Mouse (Mus musculus) liver, postnatal 0 days (tissue): ENCODE results near the gene Trabd. TPM values are rescaled to one million over a fixed set of nuclear protein-coding genes. Genes with fewer than 3 reads are reported as not detected.
A peak's percentile ranks its signal among the peaks of the same experiment; 100 is the strongest.

Source experiments
- ATAC-seq: fragments of 200-750 bp; cut with Nextera tagmentation; 2 replicates; pipeline ENCODE4 v1.8.0; 2017; ENCODE audit warnings: mild to moderate bottlenecking, moderate library complexity
- DNase-seq: peaks from one replicate; pipeline ENCODE4 v3.0.0-alpha.2; 2016
- H3K27ac ChIP-seq: fragments of 300-500 bp; sonication (generic); 2 replicates; pipeline ENCODE4 v1.5.1; 2014; ENCODE audit warnings: antibody characterized with exemption, moderate library complexity, mild to moderate bottlenecking, low read depth
- H3K27me3 ChIP-seq: fragments of 300-500 bp; sonication (generic); 2 replicates; pipeline ENCODE4 v1.6.1; 2014; ENCODE audit warnings: low read length, control low read depth, mixed read lengths; ENCODE audit not compliant: insufficient read depth
- H3K36me3 ChIP-seq: fragments of 300-500 bp; sonication (generic); replicated peaks from 2 replicates; pipeline ENCODE4 v1.6.1; 2014; ENCODE audit warnings: mild to moderate bottlenecking, control low read depth, low read length, moderate library complexity, mixed read lengths; ENCODE audit not compliant: insufficient read depth
- H3K4me1 ChIP-seq: fragments of 300-500 bp; sonication (generic); 2 replicates; pipeline ENCODE4 v1.6.1; 2014; ENCODE audit warnings: antibody characterized with exemption, mild to moderate bottlenecking, control low read depth; ENCODE audit not compliant: insufficient read depth
- H3K4me2 ChIP-seq: fragments of 300-500 bp; sonication (generic); 2 replicates; pipeline ENCODE4 v1.6.1; 2014; ENCODE audit warnings: low read depth, mild to moderate bottlenecking, low read length, moderate library complexity, mixed read lengths
- H3K4me3 ChIP-seq: fragments of 300-500 bp; sonication (generic); 2 replicates; pipeline ENCODE4 v1.5.1; 2014; ENCODE audit warnings: low read depth, low read length
- H3K9ac ChIP-seq: fragments of 300-500 bp; sonication (generic); replicated peaks from 2 replicates; pipeline ENCODE4 v1.6.1; 2014; ENCODE audit warnings: mild to moderate bottlenecking, moderate library complexity
- H3K9me3 ChIP-seq: fragments of 300-500 bp; sonication (generic); 2 replicates; pipeline ENCODE4 v1.6.1; 2016; ENCODE audit warnings: mild to moderate bottlenecking, control low read depth, low read length, mixed read lengths
- CTCF ChIP-seq: sonication (generic); IDR thresholded peaks from 2 replicates; pipeline ENCODE4 v1.5.1; 2016; ENCODE audit warnings: antibody characterized with exemption, low read depth
- EP300 ChIP-seq: IDR thresholded peaks from 2 replicates; pipeline ENCODE4 v1.6.1; 2016; ENCODE audit warnings: antibody characterized with exemption, low read depth, mild to moderate bottlenecking
- WGBS: fragments of 180-500 bp; shearing (Covaris S2); extraction: QIAGEN DNeasy Blood & Tissue Kit; methylation state at CpG from one replicate; pipeline ENCODE4 v1.1.7; 2014; ENCODE audit not compliant: insufficient replicate concordance; 5-methylcytosine and 5-hydroxymethylcytosine counted together
- polyA plus RNA-seq: library from polyadenylated mRNA; unstranded; fragments of >200 nt; fragmentation: Nextera tagmentation; extraction: Ambion mirVana; gene quantifications from 2 replicates; pipeline ENCODE4 v1.2.1, GENCODE M21; 2015

Trabd gene
- polyA plus RNA-seq, 1 experiment from 2014 or later, result 23.6 TPM

DNA sequence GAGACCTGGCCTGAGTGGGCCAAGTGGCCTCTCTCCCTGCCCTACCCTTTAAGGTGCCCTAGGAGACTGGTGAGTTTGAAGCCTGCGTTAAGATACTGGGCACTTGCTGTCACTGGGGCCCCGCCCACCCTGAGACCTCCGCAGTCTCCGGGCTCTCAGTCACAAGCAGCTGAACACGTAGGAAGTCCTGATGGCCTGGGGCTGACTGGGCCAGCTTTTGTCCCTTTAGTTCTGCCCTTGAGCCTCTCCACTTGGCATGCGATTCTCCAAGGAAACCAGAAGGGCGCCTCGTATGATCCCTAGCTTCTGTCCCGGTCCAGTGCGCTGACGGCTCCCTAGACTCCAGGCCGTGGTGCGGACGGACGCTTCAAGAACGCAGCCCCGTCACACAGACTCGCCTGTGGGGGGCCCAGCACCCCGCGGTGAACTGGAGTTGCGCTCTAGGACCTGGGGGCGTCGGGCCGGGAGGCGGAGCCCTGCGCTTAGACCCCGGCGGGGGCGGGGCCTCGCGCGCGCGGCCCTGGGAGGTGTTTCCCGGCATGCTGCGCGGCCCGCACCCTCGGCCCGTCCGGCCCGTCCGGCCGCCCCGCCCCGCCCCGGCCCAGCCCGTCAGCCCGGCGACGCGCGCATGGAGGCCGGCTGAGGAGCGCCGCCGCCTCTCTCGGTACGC is 689 bp downstream of the Trabd start:
- ATAC-seq, result peak; percentile 89
- WGBS, result 2% methylated on average over 43 of the region's 59 CpGs
- Histone ChIP-seq H3K4me2 (peak overlapping the region; percentile 98), H3K27me3 (no peaks in the 10 kb centered on the region), H3K9ac (peak overlapping the region; percentile 90), H3K27ac (peak overlapping the region; percentile 83), H3K36me3 (0 out of 2 replicates have a peak, but pooled peaks cover 4% of the 10 kb centered on the region), H3K4me3 (peak overlapping the region; percentile 82), H3K4me1 (peaks cover 36% of the 10 kb centered on the region), H3K9me3 (no peaks in the 10 kb centered on the region)
- DNase-seq, result peak; percentile 91
- TF ChIP-seq CTCF (peak; percentile 29), EP300 (no peak)

DNA sequence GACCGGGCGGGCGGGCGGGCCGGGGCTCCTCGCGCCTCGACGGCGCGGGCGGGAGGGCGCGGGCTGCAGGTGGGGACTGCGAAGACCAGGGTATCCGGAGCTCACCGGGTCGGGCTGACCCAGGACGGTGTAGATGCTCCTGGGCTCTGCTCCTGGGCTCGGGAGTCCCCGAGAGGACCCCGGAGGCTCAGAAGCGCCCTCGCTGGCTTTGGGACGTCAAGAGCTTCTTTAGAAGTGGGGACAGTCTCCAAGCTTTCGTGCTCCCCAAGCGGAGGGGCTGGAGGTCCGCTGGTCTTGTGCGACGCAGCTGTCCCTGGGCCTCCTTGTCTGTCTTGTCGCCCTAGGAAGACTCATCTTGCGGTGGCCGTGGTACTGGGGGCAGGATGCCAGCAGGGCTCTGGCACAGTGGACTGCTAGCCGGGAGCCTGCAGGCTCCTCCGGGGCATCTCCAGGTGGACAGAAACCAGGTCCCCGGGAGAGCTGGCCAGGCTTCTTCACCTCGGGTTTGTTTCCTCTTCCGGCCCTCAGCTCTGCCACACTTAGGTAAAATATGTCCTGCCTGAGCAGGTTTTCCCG is 1.3 kb downstream of the Trabd start:
- no peaks in the 10 kb centered on the region for H3K27me3 ChIP-seq
- H3K9ac ChIP-seq, result peak overlapping the region; percentile 90
- peaks cover 4% of the 10 kb centered on the region; the same call in 1 of the 2 replicates for H3K36me3 ChIP-seq
- H3K4me3 ChIP-seq, result peak overlapping the region; percentile 82
- TF ChIP-seq CTCF, result no peak
- no peak for TF ChIP-seq EP300
- under 1% methylated on average over 36 of the region's 39 CpGs for WGBS
- DNase-seq, result no peak
- H3K9me3 ChIP-seq, result no peaks in the 10 kb centered on the region
- ATAC-seq, result peak; percentile 26
- H3K4me1 ChIP-seq, result peaks cover 36% of the 10 kb centered on the region
- H3K4me2 ChIP-seq, result peak overlapping the region; percentile 98
- H3K27ac ChIP-seq, result peak overlapping the region; percentile 83

DNA sequence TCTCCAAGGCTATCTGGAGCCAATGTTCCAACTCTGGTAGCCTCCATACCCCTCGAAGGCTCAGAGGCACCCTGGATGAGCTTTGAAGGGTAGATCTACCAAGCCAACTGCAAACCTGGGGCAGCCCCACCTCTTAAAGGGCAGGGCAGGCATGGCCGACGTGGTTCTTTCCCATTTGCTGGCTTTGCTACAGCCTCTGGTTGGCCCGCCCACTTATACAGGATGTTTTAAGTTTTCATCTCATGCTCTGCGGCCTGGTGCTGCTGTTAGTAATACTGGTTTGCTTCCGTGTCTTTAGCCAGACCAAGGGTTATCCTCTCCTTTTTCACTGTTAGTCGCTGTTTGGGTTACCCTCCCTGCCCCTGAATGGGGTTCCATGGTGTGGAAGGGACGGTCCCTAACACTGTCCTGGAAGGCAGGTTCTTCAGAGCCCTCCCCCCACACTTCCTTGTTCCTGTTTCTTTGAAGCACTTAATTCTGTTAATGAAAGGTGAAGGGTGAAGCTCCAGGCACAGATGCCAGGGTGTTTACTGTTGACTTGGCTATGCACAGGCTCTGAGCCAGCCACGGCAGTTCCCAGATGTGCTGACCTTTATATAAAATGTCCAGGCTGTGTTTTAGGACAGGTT is 3.4 kb downstream of the Trabd start:
- ATAC-seq, result peak; percentile 37
- peak; percentile 77 for DNase-seq
- H3K4me1 ChIP-seq, result peaks cover 36% of the 10 kb centered on the region
- WGBS, result 27% methylated on average over 9 of the region's 9 CpGs
- peak overlapping the region; percentile 83 for H3K27ac ChIP-seq
- H3K4me3 ChIP-seq, result peak overlapping the region; percentile 36; the same call in 1 of the 2 replicates
- no peaks in the 10 kb centered on the region for H3K9me3 ChIP-seq
- H3K36me3 ChIP-seq, result peaks cover 19% of the 10 kb centered on the region
- peak overlapping the region; percentile 90 for H3K9ac ChIP-seq
- no peak for TF ChIP-seq EP300
- no peak for TF ChIP-seq CTCF
- H3K27me3 ChIP-seq, result no peaks in the 10 kb centered on the region
- H3K4me2 ChIP-seq, result peak overlapping the region; percentile 98

DNA sequence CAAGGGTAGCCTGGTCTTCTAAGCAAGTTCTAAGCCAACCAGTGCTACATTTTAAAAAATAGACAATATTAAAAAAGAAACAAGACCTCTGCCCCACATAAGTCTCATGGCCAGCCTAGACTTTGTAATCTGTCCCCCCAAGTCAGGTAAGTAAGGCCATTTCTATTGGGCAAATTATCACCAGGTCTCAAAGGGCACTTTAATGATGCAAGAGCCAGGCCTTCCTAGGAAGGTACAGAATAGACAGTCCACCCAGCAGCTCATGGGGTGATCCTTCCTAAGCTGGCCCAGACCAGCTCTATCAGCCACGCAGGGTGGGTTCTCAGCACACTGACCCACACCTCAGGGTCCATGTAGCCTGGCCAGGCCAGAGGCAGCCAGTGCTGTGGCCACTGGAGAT is 9.0 kb downstream of the Trabd start:
- DNase-seq (no peak), ATAC-seq (peak; percentile 59)
- Histone ChIP-seq H3K4me1 (peaks cover 17% of the 10 kb centered on the region), H3K27me3 (no peaks in the 10 kb centered on the region), H3K9ac (no peak overlapping the region), H3K9me3 (no peaks in the 10 kb centered on the region), H3K4me2 (no peak overlapping the region), H3K27ac (peak overlapping the region; percentile 80), H3K36me3 (peaks cover 52% of the 10 kb centered on the region), H3K4me3 (no peak overlapping the region)
- WGBS, result 81% methylated on average over 1 of the region's 1 CpGs
- no peak for TF ChIP-seq CTCF
- TF ChIP-seq EP300, result peak; percentile 59; the same call in 1 of the 2 replicates

DNA sequence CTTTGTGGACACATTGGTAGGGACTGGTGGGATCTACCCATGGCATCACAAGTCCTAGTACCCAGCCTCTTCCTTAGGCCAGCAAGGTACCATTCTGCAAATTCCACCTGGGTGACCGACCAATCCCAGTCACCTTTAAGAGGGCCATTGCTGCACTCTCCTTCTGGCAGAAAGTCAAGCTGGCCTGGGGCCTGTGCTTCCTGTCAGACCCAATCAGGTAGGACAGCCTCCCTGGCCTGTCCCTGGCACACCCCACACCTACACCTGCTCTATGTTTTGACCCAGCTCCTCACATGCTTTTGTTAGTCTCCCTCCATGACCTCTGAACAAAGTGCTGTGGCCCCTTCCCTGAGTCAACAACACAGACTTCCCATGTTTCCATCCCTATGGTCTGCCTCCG is 9.9 kb downstream of the Trabd start:
- no peak for DNase-seq
- no peak for ATAC-seq
- Histone ChIP-seq H3K4me2 (no peak overlapping the region), H3K4me1 (peaks cover 19% of the 10 kb centered on the region), H3K27me3 (no peaks in the 10 kb centered on the region), H3K36me3 (peaks cover 50% of the 10 kb centered on the region), H3K4me3 (no peak overlapping the region), H3K9ac (no peak overlapping the region), H3K27ac (peak overlapping the region; percentile 80; the same call in 1 of the 2 replicates), H3K9me3 (no peaks in the 10 kb centered on the region)
- TF ChIP-seq EP300 (no peak), CTCF (no peak)
- WGBS, result 85% methylated on average over 2 of the region's 2 CpGs

DNA sequence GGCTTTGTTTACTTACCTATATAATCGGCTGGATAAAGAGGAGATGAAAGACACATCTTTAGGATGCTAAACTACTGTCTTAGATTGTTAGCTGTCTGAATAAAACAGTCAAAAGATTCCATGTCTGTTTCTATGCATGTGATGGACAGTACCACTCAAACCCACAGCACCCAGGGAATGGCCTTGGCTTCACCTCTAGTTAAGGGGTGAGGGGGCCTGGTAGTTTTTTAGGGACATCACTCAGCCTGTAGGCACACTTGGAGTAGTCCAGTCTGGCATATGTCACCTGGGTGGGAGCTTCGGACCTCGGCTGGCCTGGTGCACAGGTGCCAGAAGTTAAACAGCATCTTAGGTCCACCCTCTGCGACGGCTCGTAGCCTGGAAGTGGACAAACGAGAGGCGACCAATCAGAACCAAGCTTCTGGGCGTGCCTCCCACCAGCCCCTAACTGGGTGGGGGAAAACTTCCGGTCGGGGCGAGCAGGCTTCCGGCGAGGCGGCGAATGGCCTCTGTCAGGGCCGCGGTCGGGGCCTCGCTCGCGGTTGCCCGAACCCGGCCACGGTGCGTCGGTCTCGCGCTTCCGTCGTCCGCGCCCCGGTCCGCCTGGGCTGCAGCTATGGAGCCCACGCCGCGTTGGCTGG is 13.8 kb downstream of the Trabd start, which contains the start of gene Selenoo:
Selenoo (plus strand) TSS at position 478 of the 641 bp plus-strand sequence.
- TF ChIP-seq EP300 (no peak), CTCF (no peak)
- WGBS, result 2% methylated on average over 37 of the region's 38 CpGs
- H3K27me3 ChIP-seq, result no peaks in the 10 kb centered on the region
- H3K4me3 ChIP-seq, result peak within 1 kb of the TSS; percentile 81
- peaks cover 36% of the 10 kb centered on the region for H3K4me1 ChIP-seq
- H3K9ac ChIP-seq, result peak within 1 kb of the TSS; percentile 95
- peak within 1 kb of the TSS; percentile 88 for H3K4me2 ChIP-seq
- H3K9me3 ChIP-seq, result no peaks in the 10 kb centered on the region
- ATAC-seq (peak; percentile 84), DNase-seq (peak; percentile 91)
- peaks cover 39% of the 10 kb centered on the region for H3K36me3 ChIP-seq
- peak within 1 kb of the TSS; percentile 96 for H3K27ac ChIP-seq
